Mouse (Mus musculus) left cerebral cortex, adult 8-10 months (tissue): ENCODE results near the gene Vcpkmt. TPM values are rescaled to one million over a fixed set of nuclear protein-coding genes. Genes with fewer than 3 reads are reported as not detected.
A peak's percentile ranks its signal among the peaks of the same experiment; 100 is the strongest.
"Not testable (repeated sequence)": the region's sequence is repeated elsewhere in the genome, so short reads cannot be mapped to it uniquely, and the experiment has no call there.

Experiments used
- DNase-seq, 2 experiments: peaks; one replicate each; pipeline ENCODE4 v3.0.0; 2022; ENCODE audit warnings: low spot score in 2 of 2
- total RNA-seq, 4 experiments: library from RNA; stranded (reverse); gene quantifications; 2 replicates each; pipeline ENCODE4 v1.2.4; 2022

Vcpkmt gene
- 10 to 100 TPM; 19.5 to 23.6 (median 22.3) TPM for total RNA-seq

DNA sequence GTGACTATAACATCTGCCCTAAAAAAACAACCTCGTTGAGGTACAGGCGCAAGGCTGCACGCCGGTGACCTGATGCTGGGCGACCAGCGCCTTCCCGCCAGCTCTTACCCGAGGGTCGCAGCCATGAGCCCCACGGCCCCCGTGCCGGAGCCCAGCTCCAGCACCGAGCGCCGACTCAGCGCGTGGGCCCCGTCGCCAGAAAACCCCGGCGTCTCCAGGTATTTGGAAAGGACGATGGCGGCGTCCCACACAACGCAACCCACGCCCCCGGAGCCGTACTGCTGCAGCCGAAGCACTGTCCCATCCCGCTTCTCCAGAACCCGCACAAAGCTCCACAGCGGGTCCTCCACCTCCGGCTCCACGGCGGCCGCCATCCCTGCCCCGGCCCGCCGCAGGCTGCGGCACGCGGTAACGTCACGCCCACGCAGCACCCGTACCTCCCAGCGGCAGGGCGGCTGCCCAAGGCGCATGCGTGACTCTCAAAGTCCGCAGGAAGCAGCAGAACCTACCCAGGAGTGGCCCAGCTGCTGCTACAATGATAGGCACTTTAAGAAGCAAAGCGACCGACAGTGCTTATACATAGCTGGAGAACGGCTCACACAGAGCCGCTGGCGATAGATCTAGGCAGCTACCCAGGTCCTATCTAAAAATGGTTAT is at the start of gene Vcpkmt:
Vcpkmt (minus strand) TSS at position 416 of the 657 bp plus-strand sequence.
- peak; percentile 72 to 88 for DNase-seq

GRCm38 (mm10) chr12:69618590-69618989 is 35.8 kb upstream of the Vcpkmt start:
- not testable (repeated sequence) for DNase-seq

DNA sequence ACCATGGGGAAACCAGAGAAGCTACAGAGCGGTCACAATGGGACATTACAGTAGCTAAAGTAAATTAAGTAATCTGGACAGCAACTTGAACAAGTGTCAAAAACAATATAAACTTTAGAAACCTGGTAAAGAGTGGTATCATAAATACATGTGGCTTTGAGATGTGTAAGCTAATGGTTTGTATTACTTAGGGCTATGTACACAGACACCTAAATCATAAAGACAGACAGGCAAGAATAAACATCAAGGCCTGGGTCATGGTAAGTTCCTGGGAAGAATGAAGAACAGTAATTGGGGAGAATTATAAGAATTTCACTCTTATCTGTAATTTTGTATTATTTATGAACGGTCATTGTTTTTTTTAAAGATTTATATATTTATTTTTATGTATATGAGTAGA is 21.5 kb upstream of the Vcpkmt start:
- no peak for DNase-seq

DNA sequence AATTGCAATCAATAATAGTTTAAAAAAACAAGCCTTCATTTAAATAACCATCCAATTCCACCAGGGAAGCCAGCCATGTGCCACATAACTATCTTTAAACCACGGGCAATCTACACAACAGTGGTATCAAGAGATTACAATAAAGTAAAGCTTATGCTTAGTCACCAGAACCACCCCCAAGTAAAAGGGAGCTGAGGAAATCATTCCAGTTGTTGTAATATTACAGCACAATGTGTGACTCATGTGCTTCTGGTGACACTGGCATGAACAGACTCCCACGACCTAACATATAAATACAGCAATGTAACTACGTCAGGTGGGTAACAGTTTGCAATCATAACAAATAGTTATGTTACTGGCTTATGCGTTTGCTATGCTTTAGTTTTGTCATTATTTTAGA is 14.6 kb upstream of the Vcpkmt start:
- no peak for DNase-seq

- no peak for DNase-seq
These were observed 10.3 kb upstream of the Vcpkmt start for GRCm38 (mm10) chr12:69593130-69593529.

DNA sequence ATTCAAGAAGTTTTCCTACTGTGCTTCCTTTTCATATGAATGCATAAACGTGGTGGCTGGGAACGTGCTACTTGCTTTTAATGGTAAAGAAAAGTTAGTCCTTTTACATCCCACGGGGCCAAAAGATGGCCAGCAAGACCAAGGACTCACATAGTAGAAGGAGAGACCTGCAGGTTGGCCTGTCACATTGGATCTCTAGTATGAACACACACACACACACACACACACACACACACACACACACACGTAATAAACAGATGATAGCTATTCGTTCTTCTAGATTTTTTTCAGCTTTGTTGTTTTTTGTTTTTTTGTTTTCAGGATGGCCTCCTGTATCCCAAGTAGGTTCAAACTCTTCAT is 422 bp upstream of the Vcpkmt start:
- no peak for DNase-seq

GRCm38 (mm10) chr12:69582216-69582612 is 614 bp downstream of the Vcpkmt start:
- no peak for DNase-seq

GRCm38 (mm10) chr12:69579623-69580022 is 3.2 kb downstream of the Vcpkmt start:
- no peak for DNase-seq

GRCm38 (mm10) chr12:69576120-69576627 is 6.7 kb downstream of the Vcpkmt start:
- DNase-seq = no peak

DNA sequence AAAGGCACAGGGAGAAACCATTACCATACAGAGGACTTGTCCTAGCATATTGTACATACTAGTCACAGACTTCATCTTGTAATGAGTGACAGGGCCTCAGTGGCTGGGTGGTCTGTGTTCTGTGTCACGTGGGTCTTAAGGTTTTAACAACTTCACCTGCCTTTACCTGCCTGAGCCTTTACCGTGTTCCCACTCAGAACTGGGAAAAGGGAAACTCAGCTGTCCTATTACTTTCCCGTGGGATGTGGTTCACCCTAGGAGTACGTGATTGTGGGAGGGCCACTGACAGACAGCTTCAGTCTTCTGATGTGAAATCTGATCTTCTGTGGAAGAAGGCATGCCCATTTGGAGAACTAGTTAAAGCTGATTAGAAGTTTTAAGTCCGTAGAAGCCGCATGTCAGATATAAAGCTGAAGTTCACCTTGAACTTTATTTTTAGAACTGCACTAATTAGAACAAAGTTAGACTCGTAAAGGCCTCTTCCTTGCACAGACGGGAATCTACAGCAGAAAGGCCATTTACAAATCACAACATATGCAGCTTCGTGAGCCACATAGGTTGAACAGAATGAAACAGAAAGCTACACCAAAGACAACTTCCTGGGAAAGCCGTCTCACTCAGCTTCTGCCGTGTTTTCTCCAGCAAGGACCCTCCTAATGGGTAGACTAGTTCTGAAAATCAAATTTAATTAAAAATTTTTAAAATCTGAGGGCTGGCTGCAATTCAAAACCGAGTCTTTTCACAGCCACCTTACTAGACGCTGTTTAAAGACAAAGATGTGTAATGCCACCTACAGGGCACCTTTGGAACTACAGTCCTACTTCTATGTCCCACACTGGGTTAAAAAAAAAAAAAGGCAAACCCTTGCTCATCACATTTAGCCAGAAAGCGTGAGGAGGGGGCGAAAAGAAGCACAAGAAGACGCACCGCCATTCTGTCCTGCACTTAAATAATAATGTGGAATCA is 8.6 kb downstream of the Vcpkmt start:
- DNase-seq = peak; percentile 39 to 46

GRCm38 (mm10) chr12:69573271-69573670 is 9.6 kb downstream of the Vcpkmt start:
- DNase-seq = no peak

DNA sequence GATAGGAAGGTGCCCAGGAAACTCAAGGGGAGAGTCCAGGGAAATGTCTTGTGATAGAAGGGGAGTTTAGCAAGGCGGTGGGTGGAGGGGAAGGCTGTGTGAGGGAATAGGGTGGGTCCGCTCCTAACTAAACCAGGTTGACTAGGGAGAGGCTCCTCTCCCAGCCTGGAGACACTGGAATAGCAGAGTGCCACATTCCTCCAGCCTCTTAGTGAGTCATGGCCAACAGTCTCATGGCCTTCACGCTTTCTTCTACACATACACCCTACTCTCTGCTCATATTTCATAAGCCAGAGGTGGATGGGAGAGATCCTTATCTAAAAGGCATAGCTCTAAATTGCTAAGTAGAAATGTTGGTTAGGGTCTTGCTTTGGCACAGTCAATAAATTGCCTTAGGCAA is 12.9 kb downstream of the Vcpkmt start:
- DNase-seq = no peak

DNA sequence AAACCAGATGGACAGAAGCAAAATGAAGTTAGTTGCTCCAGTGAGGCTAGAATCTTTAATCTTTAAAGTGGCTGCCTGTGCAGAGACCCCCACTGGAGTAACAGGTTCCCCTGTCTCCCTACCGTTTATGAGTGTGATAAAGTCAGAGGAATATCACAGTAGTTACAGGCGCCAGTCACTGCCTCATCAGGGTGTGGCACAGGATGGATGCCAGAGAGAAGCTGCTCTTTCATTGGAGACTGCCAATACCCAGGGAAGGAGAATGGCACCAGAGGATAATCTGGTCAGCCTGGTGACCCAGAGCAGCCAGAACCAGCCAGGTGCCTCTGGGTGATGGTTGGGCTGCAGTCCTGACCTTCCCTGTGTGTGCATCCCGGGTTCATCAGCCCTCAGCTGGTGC is 14.6 kb downstream of the Vcpkmt start:
- no peak for DNase-seq

DNA sequence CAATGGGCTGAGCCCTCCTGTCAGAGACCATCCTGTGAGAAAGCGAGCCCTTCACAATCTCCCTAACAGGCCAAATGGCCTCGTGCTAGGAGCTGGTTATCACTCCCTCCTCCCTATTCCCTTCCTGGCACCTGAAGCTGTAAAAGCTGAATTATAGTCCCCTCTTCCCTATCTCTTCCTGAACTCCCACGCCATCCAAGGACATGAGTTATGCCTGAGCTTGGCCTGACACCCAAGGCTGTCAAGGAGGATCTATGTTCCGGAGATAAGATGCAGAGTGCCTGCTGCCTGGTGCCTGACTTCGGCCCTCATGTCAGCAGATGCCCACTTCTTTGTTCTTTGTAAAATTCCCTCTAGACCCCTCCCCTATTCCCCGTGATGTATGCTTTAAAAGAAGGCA is 21.8 kb downstream of the Vcpkmt start:
- DNase-seq = not testable (repeated sequence)

DNA sequence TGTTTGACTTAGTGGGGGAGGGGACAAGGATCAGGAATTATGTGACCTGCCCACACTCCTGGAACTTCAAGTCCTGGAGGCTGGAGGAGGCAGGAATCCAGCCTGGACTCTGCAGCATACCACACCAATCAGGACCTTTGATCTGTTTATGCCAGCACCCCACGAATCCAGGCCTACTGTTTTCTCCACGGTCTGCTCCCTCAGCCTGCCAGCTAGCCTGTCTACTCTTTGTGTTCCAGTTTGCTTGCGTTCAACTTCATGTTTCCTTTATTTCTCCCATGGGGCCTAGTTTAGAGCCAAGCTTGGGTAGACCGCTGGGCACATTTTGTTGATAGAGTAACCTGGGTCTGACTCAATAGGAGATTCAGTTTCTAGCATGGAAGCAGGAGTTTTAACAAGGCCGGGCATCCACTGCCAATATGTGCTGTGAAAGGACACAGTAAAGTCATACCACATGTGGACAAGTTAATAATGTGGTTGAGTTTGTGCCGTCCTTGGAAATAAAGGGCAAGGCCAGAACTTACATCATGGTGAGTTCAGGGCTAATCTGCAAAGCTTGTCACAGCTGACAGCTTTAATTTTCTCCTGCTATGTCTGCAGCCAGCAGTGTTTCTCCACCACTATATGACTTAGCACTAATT is 26.5 kb downstream of the Vcpkmt start:
- no peak for DNase-seq

- DNase-seq = no peak
These were observed 37.2 kb downstream of the Vcpkmt start for GRCm38 (mm10) chr12:69545456-69546178.

DNA sequence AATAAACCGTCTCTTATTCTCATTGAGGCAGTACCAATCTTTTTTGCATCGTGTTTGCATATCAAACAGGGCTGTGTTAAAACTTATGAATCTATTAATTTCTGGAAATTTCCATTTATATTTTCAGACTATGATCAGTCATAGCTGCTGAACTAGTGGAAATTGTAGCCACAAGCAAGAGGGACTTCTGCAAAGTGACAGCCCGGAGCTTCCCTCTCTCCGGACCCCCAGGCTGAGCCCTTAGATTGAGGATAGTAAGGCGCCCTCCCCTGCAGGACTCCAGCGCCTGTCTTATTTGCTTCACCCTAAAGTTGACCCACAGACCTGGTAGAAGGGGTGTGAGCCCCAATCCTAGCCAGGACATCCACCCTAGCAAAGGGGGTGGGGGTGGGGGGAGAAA is 37.8 kb downstream of the Vcpkmt start:
- DNase-seq = no peak

DNA sequence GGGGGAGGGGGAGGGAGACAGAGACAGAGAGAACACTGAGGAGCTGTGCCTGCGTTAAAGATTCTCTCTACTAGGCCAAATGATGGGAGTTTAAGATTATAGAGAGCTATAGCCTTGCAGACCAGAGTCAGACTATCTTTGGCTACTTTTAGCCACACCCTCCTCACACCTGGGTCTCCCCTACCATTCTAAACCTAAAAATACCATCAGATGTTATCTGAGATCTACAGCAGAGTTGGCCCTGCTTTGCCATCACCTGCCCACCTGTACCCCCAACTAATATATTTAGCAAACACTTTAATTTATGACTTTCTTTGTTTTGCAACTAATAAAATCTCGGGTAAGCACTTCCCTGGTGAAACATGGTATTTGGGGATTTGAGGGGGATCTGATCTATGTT is 38.3 kb downstream of the Vcpkmt start:
- DNase-seq = no peak

- DNase-seq = no peak
These were observed 40.5 kb downstream of the Vcpkmt start for GRCm38 (mm10) chr12:69542376-69542775.

DNA sequence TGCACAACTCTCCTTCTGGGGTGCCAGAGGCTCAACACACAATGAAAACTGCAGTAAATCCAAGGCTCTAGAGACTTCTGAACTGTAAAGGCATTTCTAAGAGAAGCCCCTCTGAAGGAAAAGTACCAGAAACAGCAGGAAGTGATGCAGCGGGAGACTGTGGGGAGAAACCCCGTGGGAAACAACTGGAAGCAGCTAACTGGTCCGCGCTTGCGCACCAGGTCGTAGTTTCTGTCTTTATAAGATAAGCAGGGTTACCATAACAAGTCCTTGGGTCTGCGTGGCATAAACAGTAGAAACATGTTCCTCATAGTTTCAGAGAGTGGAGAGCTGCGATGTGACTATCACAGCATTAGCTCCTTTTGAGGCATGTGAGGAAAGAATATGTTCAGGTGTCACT is 41.2 kb downstream of the Vcpkmt start:
- DNase-seq = no peak

- peak in 1 of 2 experiments; percentile 10 for DNase-seq
These were observed 43.5 kb downstream of the Vcpkmt start for GRCm38 (mm10) chr12:69539353-69539752.
